Mouse (Mus musculus): Measurements from ENCODE around the gene Hmcn2. TPM values are rescaled to one million over a fixed set of nuclear protein-coding genes. Genes with fewer than 3 reads are reported as not detected.

Hmcn2 gene
- polyA plus RNA-seq, 1 experiment from 2014 or later, result 0.73 TPM

- H3K4me3 ChIP-seq (ENCODE audit: control insufficient read depth in 1 of 2, insufficient read depth in 1 of 2, low read depth in 1 of 2, low read length in 2 of 2), result no peak overlapping the region
- no peaks in the 10 kb centered on the region for H3K36me3 ChIP-seq (ENCODE audit: control insufficient read depth, insufficient read depth, low read length)
- peaks cover 2 to 4% of the 10 kb centered on the region in 2 experiments; a peak in 2 of 4 replicates for H3K4me1 ChIP-seq (ENCODE audit: control insufficient read depth in 2 of 2, insufficient read depth in 2 of 2, low read length in 2 of 2)
- no peak for ATAC-seq (ENCODE audit: insufficient number of reproducible peaks, insufficient read depth, low FRiP score, low read depth)
- no peak overlapping the region for H3K27ac ChIP-seq (replicated peaks in 1 of 2; ENCODE audit: control insufficient read depth in 1 of 2, insufficient read depth in 1 of 2, low read depth in 2 of 2, low read length in 2 of 2)
- 69% methylated on average over 10 of the region's 10 CpGs for WGBS
- no peak overlapping the region for H3K4me2 ChIP-seq (ENCODE audit: low read length)
- H3K27me3 ChIP-seq (ENCODE audit: control insufficient read depth, insufficient read depth, low read length), result peaks cover 7% of the 10 kb centered on the region; the same call in 1 of the 2 replicates
- no peak overlapping the region for H3K9ac ChIP-seq (ENCODE audit: low read length)
- H3K9me3 ChIP-seq (ENCODE audit: control insufficient read depth, low read length), result no peaks in the 10 kb centered on the region
Observed at GRCm38 (mm10) chr2:31434746-31435145, 120.5 kb downstream of the Hmcn2 start.

GRCm38 (mm10) chr2:31435567-31435966 lies 121.4 kb downstream of the Hmcn2 start:
- no peak overlapping the region for H3K9ac ChIP-seq (ENCODE audit: low read length)
- H3K4me3 ChIP-seq (ENCODE audit: control insufficient read depth in 1 of 2, insufficient read depth in 1 of 2, low read depth in 1 of 2, low read length in 2 of 2), result no peak overlapping the region
- H3K27me3 ChIP-seq (ENCODE audit: control insufficient read depth, insufficient read depth, low read length), result peaks cover 7% of the 10 kb centered on the region; the same call in 1 of the 2 replicates
- no peak overlapping the region for H3K27ac ChIP-seq (replicated peaks in 1 of 2; ENCODE audit: control insufficient read depth in 1 of 2, insufficient read depth in 1 of 2, low read depth in 2 of 2, low read length in 2 of 2)
- ATAC-seq (ENCODE audit: insufficient number of reproducible peaks, insufficient read depth, low FRiP score, low read depth), result no peak
- H3K4me2 ChIP-seq (ENCODE audit: low read length), result no peak overlapping the region
- 28% methylated on average over 6 of the region's 6 CpGs for WGBS
- H3K36me3 ChIP-seq (ENCODE audit: control insufficient read depth, insufficient read depth, low read length), result no peaks in the 10 kb centered on the region
- no peaks in the 10 kb centered on the region for H3K9me3 ChIP-seq (ENCODE audit: control insufficient read depth, low read length)
- H3K4me1 ChIP-seq (ENCODE audit: control insufficient read depth in 2 of 2, insufficient read depth in 2 of 2, low read length in 2 of 2), result peaks cover 2 to 4% of the 10 kb centered on the region in 2 experiments; a peak in 2 of 4 replicates

- no peak overlapping the region for H3K27ac ChIP-seq (replicated peaks in 1 of 2; ENCODE audit: control insufficient read depth in 1 of 2, insufficient read depth in 1 of 2, low read depth in 2 of 2, low read length in 2 of 2)
- no peak overlapping the region for H3K9ac ChIP-seq (ENCODE audit: low read length)
- no peak for ATAC-seq (ENCODE audit: insufficient number of reproducible peaks, insufficient read depth, low FRiP score, low read depth)
- no peaks in the 10 kb centered on the region for H3K9me3 ChIP-seq (ENCODE audit: control insufficient read depth, low read length)
- no peak overlapping the region for H3K4me2 ChIP-seq (ENCODE audit: low read length)
- H3K4me3 ChIP-seq (ENCODE audit: control insufficient read depth in 1 of 2, insufficient read depth in 1 of 2, low read depth in 1 of 2, low read length in 2 of 2), result no peak overlapping the region
- peaks cover 0 to 2% of the 10 kb centered on the region in 2 experiments; a peak in 1 of 4 replicates for H3K4me1 ChIP-seq (ENCODE audit: control insufficient read depth in 2 of 2, insufficient read depth in 2 of 2, low read length in 2 of 2)
- peaks cover 7% of the 10 kb centered on the region; the same call in 1 of the 2 replicates for H3K27me3 ChIP-seq (ENCODE audit: control insufficient read depth, insufficient read depth, low read length)
- WGBS, result 61% methylated on average over 14 of the region's 14 CpGs
- no peaks in the 10 kb centered on the region for H3K36me3 ChIP-seq (ENCODE audit: control insufficient read depth, insufficient read depth, low read length)
Observed at GRCm38 (mm10) chr2:31437480-31438245, 123.4 kb downstream of the Hmcn2 start.

- no peak overlapping the region for H3K4me2 ChIP-seq (ENCODE audit: low read length)
- whole genome bisulfite sequencing, result 94% methylated on average over 6 of the region's 6 CpGs
- H3K9ac ChIP-seq (ENCODE audit: low read length), result no peak overlapping the region
- 0 out of 2 replicates have a peak, but pooled peaks cover 3% of the 10 kb centered on the region for H3K27me3 ChIP-seq (ENCODE audit: control insufficient read depth, insufficient read depth, low read length)
- no peak for ATAC-seq (ENCODE audit: insufficient number of reproducible peaks, insufficient read depth, low FRiP score, low read depth)
- no peaks in the 10 kb centered on the region for H3K36me3 ChIP-seq (ENCODE audit: control insufficient read depth, insufficient read depth, low read length)
- no peaks in the 10 kb centered on the region for H3K9me3 ChIP-seq (ENCODE audit: control insufficient read depth, low read length)
- H3K4me3 ChIP-seq (ENCODE audit: control insufficient read depth in 1 of 2, insufficient read depth in 1 of 2, low read depth in 1 of 2, low read length in 2 of 2), result no peak overlapping the region
- H3K4me1 ChIP-seq (ENCODE audit: control insufficient read depth in 2 of 2, insufficient read depth in 2 of 2, low read length in 2 of 2), result peaks cover 0 to 2% of the 10 kb centered on the region in 2 experiments; a peak in 1 of 4 replicates
- no peak overlapping the region for H3K27ac ChIP-seq (replicated peaks in 1 of 2; ENCODE audit: control insufficient read depth in 1 of 2, insufficient read depth in 1 of 2, low read depth in 2 of 2, low read length in 2 of 2)
Observed at GRCm38 (mm10) chr2:31439576-31439975, 125.4 kb downstream of the Hmcn2 start.

- Histone ChIP-seq H3K4me2 (ENCODE audit: low read length) (no peak overlapping the region), H3K4me1 (ENCODE audit: control insufficient read depth in 2 of 2, insufficient read depth in 2 of 2, low read length in 2 of 2) (peaks cover 0 to 2% of the 10 kb centered on the region in 2 experiments; a peak in 1 of 4 replicates), H3K4me3 (ENCODE audit: control insufficient read depth in 1 of 2, insufficient read depth in 1 of 2, low read depth in 1 of 2, low read length in 2 of 2) (no peak overlapping the region), H3K9ac (ENCODE audit: low read length) (no peak overlapping the region; the same call in 1 of the 2 replicates), H3K36me3 (ENCODE audit: control insufficient read depth, insufficient read depth, low read length) (no peaks in the 10 kb centered on the region), H3K9me3 (ENCODE audit: control insufficient read depth, low read length) (no peaks in the 10 kb centered on the region), H3K27me3 (ENCODE audit: control insufficient read depth, insufficient read depth, low read length) (no peaks in the 10 kb centered on the region), H3K27ac (replicated peaks in 1 of 2; ENCODE audit: control insufficient read depth in 1 of 2, insufficient read depth in 1 of 2, low read depth in 2 of 2, low read length in 2 of 2) (no peak overlapping the region)
- WGBS, result 54% methylated on average over 11 of the region's 11 CpGs
- ATAC-seq (ENCODE audit: insufficient number of reproducible peaks, insufficient read depth, low FRiP score, low read depth), result no peak; the same call in 1 of the 2 replicates
Observed at GRCm38 (mm10) chr2:31442480-31443160, 128.4 kb downstream of the Hmcn2 start.

- no peak overlapping the region for H3K9ac ChIP-seq (ENCODE audit: low read length)
- WGBS, result 83% methylated on average over 4 of the region's 4 CpGs
Observed at GRCm38 (mm10) chr2:31446036-31446435, 131.8 kb downstream of the Hmcn2 start.

GRCm38 (mm10) chr2:31446456-31446855 lies 132.2 kb downstream of the Hmcn2 start:
- H3K9ac ChIP-seq (ENCODE audit: low read length), result no peak overlapping the region
- no peak overlapping the region for H3K27ac ChIP-seq (replicated peaks in 1 of 2; ENCODE audit: control insufficient read depth in 1 of 2, insufficient read depth in 1 of 2, low read depth in 2 of 2, low read length in 2 of 2)
- H3K4me3 ChIP-seq (ENCODE audit: control insufficient read depth in 1 of 2, insufficient read depth in 1 of 2, low read depth in 1 of 2, low read length in 2 of 2), result no peak overlapping the region
- H3K36me3 ChIP-seq (ENCODE audit: control insufficient read depth, insufficient read depth, low read length), result no peaks in the 10 kb centered on the region
- H3K27me3 ChIP-seq (ENCODE audit: control insufficient read depth, insufficient read depth, low read length), result no peaks in the 10 kb centered on the region
- no peaks in the 10 kb centered on the region for H3K9me3 ChIP-seq (ENCODE audit: control insufficient read depth, low read length)
- ATAC-seq (ENCODE audit: insufficient number of reproducible peaks, insufficient read depth, low FRiP score, low read depth), result no peak
- WGBS, result 62% methylated on average over 4 of the region's 4 CpGs
- H3K4me2 ChIP-seq (ENCODE audit: low read length), result no peak overlapping the region
- peaks cover 23 to 28% of the 10 kb centered on the region in 2 experiments for H3K4me1 ChIP-seq (ENCODE audit: control insufficient read depth in 2 of 2, insufficient read depth in 2 of 2, low read length in 2 of 2)

More at GRCm38 (mm10) chr2:31446036-31446435, 131.8 kb downstream of the Hmcn2 start:
- no peaks in the 10 kb centered on the region for H3K36me3 ChIP-seq (ENCODE audit: control insufficient read depth, insufficient read depth, low read length)
- peaks cover 21 to 25% of the 10 kb centered on the region in 2 experiments for H3K4me1 ChIP-seq (ENCODE audit: control insufficient read depth in 2 of 2, insufficient read depth in 2 of 2, low read length in 2 of 2)
- no peak overlapping the region for H3K4me3 ChIP-seq (ENCODE audit: control insufficient read depth in 1 of 2, insufficient read depth in 1 of 2, low read depth in 1 of 2, low read length in 2 of 2)
- ATAC-seq (ENCODE audit: insufficient number of reproducible peaks, insufficient read depth, low FRiP score, low read depth), result no peak
- H3K4me2 ChIP-seq (ENCODE audit: low read length), result no peak overlapping the region
- no peak overlapping the region for H3K27ac ChIP-seq (replicated peaks in 1 of 2; ENCODE audit: control insufficient read depth in 1 of 2, insufficient read depth in 1 of 2, low read depth in 2 of 2, low read length in 2 of 2)
- no peaks in the 10 kb centered on the region for H3K27me3 ChIP-seq (ENCODE audit: control insufficient read depth, insufficient read depth, low read length)
- no peaks in the 10 kb centered on the region for H3K9me3 ChIP-seq (ENCODE audit: control insufficient read depth, low read length)

All from heart, embryonic 14.5 days (tissue).